Mouse (Mus musculus) spleen, adult 12 weeks (tissue): ENCODE results near the gene Tlx2.

ENCODE experiments used
- DNase-seq: peaks from one replicate; pipeline ENCODE4 v3.0.0; 2022; ENCODE audit warnings: low spot score

Gene Tlx2

GRCm38 (mm10) chr6:83092416-83093127, 22.5 kb upstream of the Tlx2 start:
- no peak for DNase-seq

- DNase-seq, result no peak
Measured at GRCm38 (mm10) chr6:83087926-83088260, 17.8 kb upstream of the Tlx2 start.

- no peak for DNase-seq
Measured at GRCm38 (mm10) chr6:83087205-83087925, 17.3 kb upstream of the Tlx2 start.

- no peak for DNase-seq
Measured at GRCm38 (mm10) chr6:83086121-83087035, 16.3 kb upstream of the Tlx2 start, which contains the start of gene Lbx2. TSS of gene Lbx2 (plus strand) at chr6:83086367.

GRCm38 (mm10) chr6:83084477-83084876, 14.4 kb upstream of the Tlx2 start:
- no peak for DNase-seq

- DNase-seq, result no peak
Measured at GRCm38 (mm10) chr6:83083497-83083896, 13.4 kb upstream of the Tlx2 start.

GRCm38 (mm10) chr6:83080210-83080609, 10.1 kb upstream of the Tlx2 start:
- DNase-seq, result no peak

GRCm38 (mm10) chr6:83078324-83078858, 8.3 kb upstream of the Tlx2 start:
- DNase-seq, result peak; percentile 100

GRCm38 (mm10) chr6:83077630-83078323, 7.7 kb upstream of the Tlx2 start, which contains the start of gene Pcgf1:
TSS of gene Pcgf1 (plus strand) at chr6:83077869.
- peak; percentile 20 for DNase-seq

- no peak for DNase-seq
Measured at GRCm38 (mm10) chr6:83074979-83075378, 4.9 kb upstream of the Tlx2 start.

GRCm38 (mm10) chr6:83071220-83071619, 1.1 kb upstream of the Tlx2 start:
- no peak for DNase-seq

- peak; percentile 15 for DNase-seq
Measured at GRCm38 (mm10) chr6:83070311-83071219, 472 bp upstream of the Tlx2 start.

GRCm38 (mm10) chr6:83069488-83070246, 426 bp downstream of the Tlx2 start:
- no peak for DNase-seq

GRCm38 (mm10) chr6:83068706-83069487, 1.2 kb downstream of the Tlx2 start:
- no peak for DNase-seq

GRCm38 (mm10) chr6:83068221-83068620, 1.9 kb downstream of the Tlx2 start:
- no peak for DNase-seq

- DNase-seq, result no peak
Measured at GRCm38 (mm10) chr6:83066441-83066840, 3.7 kb downstream of the Tlx2 start.

GRCm38 (mm10) chr6:83065995-83066394, 4.1 kb downstream of the Tlx2 start:
- DNase-seq, result no peak

- no peak for DNase-seq
Measured at GRCm38 (mm10) chr6:83058725-83059124, 11.4 kb downstream of the Tlx2 start.

- DNase-seq, result no peak
Measured at GRCm38 (mm10) chr6:83057790-83058189, 12.3 kb downstream of the Tlx2 start, which contains the start of gene Dqx1. TSS of gene Dqx1 (plus strand) at chr6:83057844.
